Mouse (Mus musculus) layer of hippocampus, postnatal 25 days (tissue): ENCODE data around the gene Usp7. TPM values are rescaled to one million over a fixed set of nuclear protein-coding genes. Genes with fewer than 3 reads are reported as not detected.
"Not testable (repeated sequence)": the region's sequence is repeated elsewhere in the genome, so short reads cannot be mapped to it uniquely, and the experiment has no call there.

Source experiments
- DNase-seq, 2 experiments: peaks; one replicate each; pipeline ENCODE4 v3.0.0; 2022; ENCODE audit warnings: mixed read lengths in 2 of 2, low spot score in 1 of 2; ENCODE audit errors: extremely low spot score in 1 of 2
- total RNA-seq, 2 experiments: library from RNA; stranded (reverse); gene quantifications; 2 replicates each; pipeline ENCODE4 v1.2.3; 2021

Gene Usp7
- total RNA-seq, 2 experiments from 2014 or later: 132 to 156 TPM

- not testable (repeated sequence) for DNase-seq
These were observed 34.5 kb downstream of the Usp7 start for GRCm38 (mm10) chr16:8757586-8757985.

- DNase-seq: no peak
These were observed 39.8 kb downstream of the Usp7 start for GRCm38 (mm10) chr16:8752334-8752733.

- no peak for DNase-seq
These were observed 40.4 kb downstream of the Usp7 start for GRCm38 (mm10) chr16:8751555-8752235.

- no peak for DNase-seq
These were observed 43.2 kb downstream of the Usp7 start for GRCm38 (mm10) chr16:8748904-8749303.

GRCm38 (mm10) chr16:8748175-8748846 is 43.8 kb downstream of the Usp7 start:
- DNase-seq: no peak

GRCm38 (mm10) chr16:8747772-8748171 is 44.3 kb downstream of the Usp7 start:
- DNase-seq: no peak

GRCm38 (mm10) chr16:8746509-8746908 is 45.6 kb downstream of the Usp7 start:
- DNase-seq: no peak

GRCm38 (mm10) chr16:8745751-8746150 is 46.4 kb downstream of the Usp7 start:
- DNase-seq: no peak

GRCm38 (mm10) chr16:8743989-8744388 is 48.1 kb downstream of the Usp7 start:
- DNase-seq: no peak

- DNase-seq: no peak
These were observed 50.4 kb downstream of the Usp7 start for GRCm38 (mm10) chr16:8741697-8742096.

- DNase-seq: no peak
These were observed 51.0 kb downstream of the Usp7 start for GRCm38 (mm10) chr16:8741110-8741509.

GRCm38 (mm10) chr16:8738542-8739514 is 53.3 kb downstream of the Usp7 start:
- DNase-seq: peak; percentile 80 to 85

GRCm38 (mm10) chr16:8737666-8738541 is 54.2 kb downstream of the Usp7 start:
- peak in 1 of 2 experiments; percentile 19 for DNase-seq

GRCm38 (mm10) chr16:8737341-8737665 is 54.8 kb downstream of the Usp7 start:
- no peak for DNase-seq

GRCm38 (mm10) chr16:8736757-8737156 is 55.4 kb downstream of the Usp7 start:
- DNase-seq: no peak

- no peak for DNase-seq
These were observed 56.1 kb downstream of the Usp7 start for GRCm38 (mm10) chr16:8736032-8736431.

GRCm38 (mm10) chr16:8734693-8735092 is 57.4 kb downstream of the Usp7 start:
- no peak for DNase-seq

- no peak for DNase-seq
These were observed 58.5 kb downstream of the Usp7 start for GRCm38 (mm10) chr16:8733624-8734023.

GRCm38 (mm10) chr16:8732450-8732849 is 59.7 kb downstream of the Usp7 start:
- not testable (repeated sequence) for DNase-seq

- no peak for DNase-seq
These were observed 60.5 kb downstream of the Usp7 start for GRCm38 (mm10) chr16:8731630-8732029.
